Mouse (Mus musculus) liver, adult 2 months (tissue): Measurements from ENCODE around the gene Atrnl1.

Experiments
- CTCF ChIP-seq: fragments of 200-500 bp; IDR thresholded peaks from 2 replicates; pipeline ENCODE4 v1.5.1; 2011; ENCODE audit warnings: low read depth, low read length, control low read depth
- POLR2A ChIP-seq: fragments of 200-500 bp; IDR thresholded peaks from 2 replicates; pipeline ENCODE4 v1.6.1; 2011; ENCODE audit warnings: low read length, control low read depth; ENCODE audit not compliant: insufficient read depth; ENCODE audit errors: extremely low read depth

DNA sequence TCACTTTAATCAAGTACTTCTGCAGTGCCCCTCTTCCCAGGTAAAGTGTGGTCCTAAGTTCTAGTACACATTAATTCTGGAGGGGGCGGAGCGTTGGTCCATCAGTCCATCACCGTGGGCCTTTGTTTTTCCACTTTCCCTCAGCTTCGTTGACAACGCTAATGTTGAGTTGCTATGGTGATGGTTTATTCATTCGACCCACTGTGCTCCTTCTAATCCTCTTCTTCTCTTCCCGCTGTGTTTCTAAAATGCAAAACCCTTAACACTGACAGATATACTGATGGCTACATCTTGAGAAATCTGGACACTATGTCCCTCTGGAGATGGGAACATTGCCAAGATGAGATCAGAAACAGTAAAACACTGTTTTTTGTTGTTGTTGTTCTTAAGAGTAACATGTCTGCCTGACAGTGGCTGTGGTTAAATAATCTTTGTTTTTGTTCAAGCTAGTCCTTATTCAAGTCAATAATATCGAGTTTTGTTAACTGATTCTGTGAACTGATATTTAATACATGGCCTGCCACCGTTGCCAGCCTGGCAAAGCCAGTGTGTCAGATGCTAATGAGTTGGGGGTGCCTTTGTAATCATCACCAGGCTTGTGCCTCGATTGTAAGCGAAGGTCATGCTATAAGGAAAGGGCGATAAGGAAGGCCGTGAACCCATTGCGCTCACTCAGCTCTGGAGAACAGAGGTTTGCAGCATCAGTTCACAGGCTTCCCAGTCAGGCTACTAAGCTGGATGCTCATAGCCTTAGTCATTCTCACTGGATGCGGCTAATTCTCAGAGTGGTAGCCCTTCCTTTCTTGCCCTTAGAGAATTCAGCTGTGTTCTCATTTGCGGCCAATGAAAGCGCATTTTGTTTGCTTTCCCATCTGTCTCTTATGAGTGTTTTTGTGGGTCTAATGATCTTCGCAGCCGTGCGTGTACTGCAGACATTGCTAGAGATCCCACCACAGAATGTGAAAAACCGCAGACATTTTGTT is 375.4 kb downstream of the Atrnl1 start:
- TF ChIP-seq POLR2A (no peak), CTCF (no peak)
